14 mouse cellular contexts compared by ENCODE assay signal in the genomic region with DNA sequence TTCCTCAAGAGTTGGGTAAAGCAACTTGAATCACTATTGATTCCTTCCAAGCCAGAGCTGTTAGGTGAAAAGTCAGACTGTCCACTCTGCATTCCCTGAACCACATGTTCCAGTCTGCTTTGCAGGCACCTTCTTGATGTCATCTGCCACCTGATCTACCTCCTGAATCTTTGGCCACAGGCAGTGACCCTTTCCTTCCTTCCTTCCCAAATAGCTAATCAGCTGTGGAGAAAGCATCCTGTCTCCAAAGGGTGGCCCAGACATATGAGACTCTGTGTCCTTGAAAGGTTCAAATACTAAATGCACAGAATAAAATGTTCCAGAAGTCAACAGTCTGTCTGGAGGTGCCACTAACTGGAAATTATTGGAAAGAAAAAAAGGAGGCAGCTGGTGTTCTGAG.
DNase-seq lines count a peak whose midpoint lies in the region; ATAC-seq and TF ChIP-seq lines count a peak whose summit lies in the region.
"Had no signal": no experiment of that assay in that cellular context is flagged by ENCODE, and none has a peak within 500 bp of the region (broad histone marks: within the 10 kb centered on the region; RNA-seq: fewer than 3 reads in every experiment).

No protein-coding gene starts in this region.

- no peaks in the 10 kb centered on the region; the same call in 1 of the 2 replicates for H3K36me3 ChIP-seq in heart, adult 2 months (ENCODE audit: control insufficient read depth, insufficient read depth, low read length)
- H3K36me3 ChIP-seq in embryonic facial prominence, embryonic 10.5 days (replicated peaks) = no peaks in the 10 kb centered on the region
- H3K36me3 ChIP-seq in hindbrain, embryonic 12.5 days = no peaks in the 10 kb centered on the region
- H3K36me3 ChIP-seq in midbrain, embryonic 16.5 days (ENCODE audit: control insufficient read depth, insufficient read depth, low read length) = no peaks in the 10 kb centered on the region

- H3K27me3 ChIP-seq in heart, adult 2 months (ENCODE audit: control insufficient read depth, insufficient read depth, low read length) = no peaks in the 10 kb centered on the region
- no peaks in the 10 kb centered on the region for H3K27me3 ChIP-seq in embryonic facial prominence, embryonic 10.5 days (replicated peaks; ENCODE audit: low read depth, poor library complexity, severe bottlenecking)
- no peaks in the 10 kb centered on the region for H3K27me3 ChIP-seq in hindbrain, embryonic 12.5 days
- no peaks in the 10 kb centered on the region for H3K27me3 ChIP-seq in midbrain, embryonic 16.5 days (ENCODE audit: control insufficient read depth, insufficient read depth, low read depth, low read length)

- no peak overlapping the region for H3K9ac ChIP-seq in heart, adult 2 months (ENCODE audit: low read depth, low read length)
- H3K9ac ChIP-seq in hindbrain, embryonic 12.5 days = no peak overlapping the region
- no peak overlapping the region for H3K9ac ChIP-seq in midbrain, embryonic 16.5 days (ENCODE audit: low read depth, low read length)

- no peak overlapping the region for H3K4me2 ChIP-seq in hindbrain, embryonic 12.5 days (replicated peaks)
- H3K4me2 ChIP-seq in midbrain, embryonic 16.5 days (ENCODE audit: low read length) = no peak overlapping the region

- H3K4me3 ChIP-seq in heart, adult 2 months = no peak overlapping the region
- no peak overlapping the region for H3K4me3 ChIP-seq in embryonic facial prominence, embryonic 10.5 days
- no peak overlapping the region for H3K4me3 ChIP-seq in hindbrain, embryonic 12.5 days
- H3K4me3 ChIP-seq in midbrain, embryonic 16.5 days (ENCODE audit: low read depth, low read length) = no peak overlapping the region

- TF ChIP-seq CTCF in heart, adult 2 months (IDR thresholded peaks at IDR 0.05) = no peak

- peaks cover 26% of the 10 kb centered on the region for H3K4me1 ChIP-seq in heart, adult 2 months (ENCODE audit: control insufficient read depth, insufficient read depth, low read length)
- peaks cover 28% of the 10 kb centered on the region for H3K4me1 ChIP-seq in embryonic facial prominence, embryonic 10.5 days
- H3K4me1 ChIP-seq in hindbrain, embryonic 12.5 days = peaks cover 24% of the 10 kb centered on the region
- H3K4me1 ChIP-seq in midbrain, embryonic 16.5 days (ENCODE audit: control insufficient read depth, insufficient read depth, low read length) = peaks cover 6% of the 10 kb centered on the region

- TF ChIP-seq EP300 in heart, adult 2 months (IDR thresholded peaks at IDR 0.05; ENCODE audit: insufficient read depth, low read depth, low read length) = peak; percentile 53; the same call in 1 of the 2 replicates

- H3K79me2 ChIP-seq in heart, adult 2 months (replicated peaks; ENCODE audit: control insufficient read depth, insufficient read depth, low read length) = no peaks in the 10 kb centered on the region

- peak overlapping the region; percentile 43 for H3K27ac ChIP-seq in heart, adult 2 months
- H3K27ac ChIP-seq in embryonic facial prominence, embryonic 10.5 days (replicated peaks) = peak overlapping the region; percentile 69
- H3K27ac ChIP-seq in hindbrain, embryonic 12.5 days = peak overlapping the region; percentile 80
- peak overlapping the region; percentile 70 for H3K27ac ChIP-seq in midbrain, embryonic 16.5 days (ENCODE audit: low read length)

- no peak for DNase-seq in heart, adult 2 months
- DNase-seq in heart, postnatal 36 days = no peak
- no peak for DNase-seq in embryonic facial prominence, embryonic 10.5 days (ENCODE audit: low spot score)
- no peak for DNase-seq in embryo, embryonic 9.5 days (ENCODE audit: extremely low spot score)
- DNase-seq in retina, postnatal 1 day = no peak
- DNase-seq: cerebellum, postnatal 10 days; heart, adult 18-20 months; kidney, postnatal 10 days; lung, postnatal 4 days; right cerebral cortex, adult 18-20 months; thymus, adult 18-20 months had no signal

- H3K9me3 ChIP-seq in embryonic facial prominence, embryonic 10.5 days = no peaks in the 10 kb centered on the region
- H3K9me3 ChIP-seq in hindbrain, embryonic 12.5 days (replicated peaks) = no peaks in the 10 kb centered on the region
- no peaks in the 10 kb centered on the region for H3K9me3 ChIP-seq in midbrain, embryonic 16.5 days (replicated peaks; ENCODE audit: control insufficient read depth, low read length, poor library complexity, severe bottlenecking)

- intact Hi-C loops in heart, adult 2 months (cut with DNase I) = no loop called here
- intact Hi-C loops in heart, postnatal 36 days (cut with DNase I) = loop anchor here (5.0 kb wide), 1 partner anchor 185 kb away; no protein-coding TSS in a partner anchor

- ATAC-seq in hindbrain, embryonic 12.5 days (ENCODE audit: low FRiP score) = no peak
- ATAC-seq in midbrain, embryonic 16.5 days = no peak
- no peak for ATAC-seq in erythroid progenitor cell, adult 5-6 weeks (replicated peaks; ENCODE audit: low FRiP score, poor library complexity, severe bottlenecking)

- no peak for TF ChIP-seq POLR2A in heart, adult 2 months (IDR thresholded peaks at IDR 0.05; ENCODE audit: insufficient read depth, low read depth, low read length)
